Comparison of ENCODE assay signal across 34 mouse cellular contexts in the genomic region with DNA sequence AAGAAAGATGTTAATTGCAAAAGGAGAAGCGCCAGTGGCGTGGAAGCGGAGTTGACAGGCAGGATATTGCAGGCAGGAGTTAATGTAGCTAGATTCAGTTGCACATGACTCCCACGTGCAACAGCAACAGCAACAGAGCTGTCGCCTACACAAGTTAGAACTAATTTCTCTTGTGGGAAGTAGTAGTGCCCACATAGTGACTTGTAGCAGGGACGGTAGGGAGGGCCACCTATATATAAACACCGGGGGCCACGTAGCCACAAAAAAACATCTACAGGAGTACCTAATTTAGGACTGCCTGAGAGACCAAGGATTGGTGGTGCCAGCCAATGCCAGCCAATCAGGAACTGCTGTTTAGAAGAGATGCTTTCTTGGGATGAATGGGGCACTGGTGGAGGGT. TPM values are rescaled to one million over a fixed set of nuclear protein-coding genes. Genes with fewer than 3 reads are reported as not detected.
A peak's percentile ranks its signal among the peaks of the same experiment; 100 is the strongest.
DNase-seq lines count a peak whose midpoint lies in the region; ATAC-seq lines count a peak whose summit lies in the region.
"Had no signal": no experiment of that assay in that cellular context is flagged by ENCODE, and none has a peak within 500 bp of the region (broad histone marks: within the 10 kb centered on the region; RNA-seq: fewer than 3 reads in every experiment).

No protein-coding gene starts in this region.

- H3K27ac ChIP-seq in kidney, embryonic 16.5 days (ENCODE audit: low read length): no peak overlapping the region
- H3K27ac ChIP-seq: embryonic facial prominence, embryonic 13.5 days; forebrain, embryonic 10.5 days; hindbrain, embryonic 10.5 days; hindbrain, embryonic 15.5 days; kidney, embryonic 15.5 days; limb, embryonic 12.5 days; liver, embryonic 15.5 days; midbrain, embryonic 10.5 days; midbrain, embryonic 15.5 days; neural tube, embryonic 15.5 days; stomach, embryonic 15.5 days had no signal

- ATAC-seq in kidney, embryonic 16.5 days (ENCODE audit: low FRiP score, low TSS enrichment): no peak
- ATAC-seq: forebrain, embryonic 16.5 days; inflammation-experienced regulatory T-cells, adult 6 months; midbrain, embryonic 15.5 days had no signal

- H3K27me3 ChIP-seq in kidney, embryonic 16.5 days (ENCODE audit: insufficient read depth, low read length): no peaks in the 10 kb centered on the region
- H3K27me3 ChIP-seq: embryonic facial prominence, embryonic 13.5 days; hindbrain, embryonic 15.5 days; kidney, embryonic 15.5 days; liver, embryonic 15.5 days; midbrain, embryonic 15.5 days; neural tube, embryonic 15.5 days; stomach, embryonic 15.5 days had no signal

- no peak overlapping the region for H3K4me3 ChIP-seq in kidney, embryonic 16.5 days (ENCODE audit: low read length)
- H3K4me3 ChIP-seq: embryonic facial prominence, embryonic 13.5 days; forebrain, embryonic 10.5 days; hindbrain, embryonic 10.5 days; hindbrain, embryonic 15.5 days; kidney, embryonic 15.5 days; limb, embryonic 12.5 days; liver, embryonic 15.5 days; midbrain, embryonic 10.5 days; midbrain, embryonic 15.5 days; neural tube, embryonic 15.5 days; stomach, embryonic 15.5 days had no signal

- no peaks in the 10 kb centered on the region for H3K4me1 ChIP-seq in kidney, embryonic 16.5 days (ENCODE audit: insufficient read depth, low read length)
- H3K4me1 ChIP-seq: hindbrain, embryonic 10.5 days; hindbrain, embryonic 15.5 days; liver, embryonic 15.5 days; midbrain, embryonic 10.5 days; midbrain, embryonic 15.5 days; neural tube, embryonic 15.5 days; stomach, embryonic 15.5 days had no signal

- 74% methylated on average over 8 of the region's 8 CpGs for WGBS in kidney, embryonic 16.5 days

- no peaks in the 10 kb centered on the region for H3K9me3 ChIP-seq in kidney, embryonic 16.5 days (ENCODE audit: low read length)
- H3K9me3 ChIP-seq: embryonic facial prominence, embryonic 13.5 days; forebrain, embryonic 10.5 days; G1E; hindbrain, embryonic 10.5 days; hindbrain, embryonic 15.5 days; kidney, embryonic 15.5 days; limb, embryonic 12.5 days; liver, embryonic 15.5 days; midbrain, embryonic 10.5 days; midbrain, embryonic 15.5 days; neural tube, embryonic 15.5 days; stomach, embryonic 15.5 days had no signal

- intact Hi-C loops in left cerebral cortex, postnatal 4 days (cut with DNase I): no loop called here
- intact Hi-C loops in left cerebral cortex, postnatal 14 days (cut with DNase I): no loop called here

- no peak overlapping the region for H3K9ac ChIP-seq in kidney, embryonic 16.5 days (replicated peaks; ENCODE audit: low read length)
- H3K9ac ChIP-seq: embryonic facial prominence, embryonic 13.5 days; hindbrain, embryonic 15.5 days; kidney, embryonic 15.5 days; limb, embryonic 12.5 days; liver, embryonic 15.5 days; lung, embryonic 14.5 days; midbrain, embryonic 15.5 days; neural tube, embryonic 15.5 days; stomach, embryonic 15.5 days had no signal

- H3K36me3 ChIP-seq in kidney, embryonic 16.5 days (ENCODE audit: insufficient read depth, low read length): no peaks in the 10 kb centered on the region
- H3K36me3 ChIP-seq: embryonic facial prominence, embryonic 13.5 days; forebrain, embryonic 10.5 days; G1E; hindbrain, embryonic 10.5 days; hindbrain, embryonic 15.5 days; kidney, embryonic 15.5 days; limb, embryonic 12.5 days; liver, embryonic 15.5 days; midbrain, embryonic 10.5 days; midbrain, embryonic 15.5 days; neural tube, embryonic 15.5 days; stomach, embryonic 15.5 days had no signal

- no peak overlapping the region for H3K4me2 ChIP-seq in kidney, embryonic 16.5 days (replicated peaks; ENCODE audit: low read depth, low read length)
- H3K4me2 ChIP-seq: embryonic facial prominence, embryonic 13.5 days; hindbrain, embryonic 15.5 days; kidney, embryonic 15.5 days; limb, embryonic 12.5 days; liver, embryonic 15.5 days; lung, embryonic 14.5 days; midbrain, embryonic 15.5 days; neural tube, embryonic 15.5 days; stomach, embryonic 15.5 days had no signal

- DNase-seq in frontal cortex, adult 2 months (ENCODE audit: extremely low spot score in 1 of 2, low spot score in 1 of 2): peak; percentile 30 to 53
- DNase-seq in frontal cortex, postnatal 14 days (ENCODE audit: low spot score in 2 of 2): no peak
- peak; percentile 22 for DNase-seq in left cerebral cortex, adult 11 months (ENCODE audit: low spot score)
- no peak for DNase-seq in left cerebral cortex, postnatal 4 days
- peak; percentile 26 to 43 for DNase-seq in left cerebral cortex, postnatal 14 days (ENCODE audit: low spot score in 2 of 2)
- DNase-seq in right cerebral cortex, postnatal 25 days: peak; percentile 22
- no peak for DNase-seq in cerebellum, adult 8-10 months
- DNase-seq: adrenal gland, adult 8-10 months; cerebellum, adult 11 months; cerebellum, adult 9-11 months; heart, postnatal 14 days; kidney, adult 11 months; kidney, postnatal 36 days; lung, embryonic 14.5 days; lung, postnatal 14 days; retina, postnatal 1 day; thymus, postnatal 25 days had no signal

RNA-seq across cellular contexts. Expression of gene Dnah14, which starts 48.5 kb away (rescaled TPM):
- polyA plus RNA-seq in frontal cortex, adult 2 months (2012; rRNA removed): 1.3 and 2.6 TPM in 2 replicates
- total RNA-seq in left cerebral cortex, postnatal 4 days (2021): 1 to 10 TPM; 1.6 to 2.2 TPM
- total RNA-seq in left cerebral cortex, postnatal 14 days (2021): 1 to 10 TPM; 1.3 to 2.2 TPM
- 0.91 and 1.3 TPM in 2 replicates for polyA plus RNA-seq in kidney, embryonic 16.5 days (2015; fragmentation: Nextera tagmentation; extraction: Ambion mirVana)
- total RNA-seq: heart, adult 8-10 months; liver, adult 2 months had no signal
- polyA plus RNA-seq: G1E; liver, adult 2 months had no signal

Comparison
In these comparisons a context has a peak if more than half of its experiments do, and no peak if none do; other contexts are left out.
1. DNase-seq: peak in frontal cortex, adult 2 months (2 of 2), left cerebral cortex, adult 11 months (single experiment), left cerebral cortex, postnatal 14 days (2 of 2) and right cerebral cortex, postnatal 25 days (single experiment); none in frontal cortex, postnatal 14 days (0 of 2), left cerebral cortex, postnatal 4 days (single experiment) and cerebellum, adult 8-10 months (single experiment).